Mouse (Mus musculus) heart, adult 2 months (tissue): ENCODE data around the gene Dennd6a. TPM values are rescaled to one million over a fixed set of nuclear protein-coding genes. Genes with fewer than 3 reads are reported as not detected.

Experiments
- DNase-seq, 2 experiments: peaks; one replicate each; pipeline ENCODE4 v3.0.0; 2021
- H3K27ac ChIP-seq: fragments of 200-600 bp; 2 replicates; pipeline ENCODE4 v1.8.1; 2022
- H3K27me3 ChIP-seq: fragments of 200-500 bp; 2 replicates; pipeline ENCODE4 v1.6.1; 2012; ENCODE audit warnings: mild to moderate bottlenecking, low read length, inconsistent platforms, mixed read lengths; ENCODE audit not compliant: control insufficient read depth, insufficient read depth
- H3K36me3 ChIP-seq: fragments of 200-500 bp; 2 replicates; pipeline ENCODE4 v1.6.1; 2012; ENCODE audit warnings: low read length, inconsistent platforms; ENCODE audit not compliant: control insufficient read depth, insufficient read depth
- H3K4me1 ChIP-seq: fragments of 200-500 bp; 2 replicates; pipeline ENCODE4 v1.6.1; 2011; ENCODE audit warnings: low read length; ENCODE audit not compliant: control insufficient read depth, insufficient read depth
- H3K4me3 ChIP-seq: fragments of 200-600 bp; 2 replicates; pipeline ENCODE4 v1.8.1; 2022
- H3K79me2 ChIP-seq: fragments of 200-500 bp; replicated peaks from 2 replicates; pipeline ENCODE4 v1.6.1; 2012; ENCODE audit warnings: mild to moderate bottlenecking, inconsistent platforms, low read length, moderate library complexity, mixed read lengths; ENCODE audit not compliant: control insufficient read depth, insufficient read depth
- H3K9ac ChIP-seq: fragments of 200-500 bp; 2 replicates; pipeline ENCODE4 v1.6.1; 2012; ENCODE audit warnings: low read depth, mild to moderate bottlenecking, control low read depth, inconsistent platforms, low read length, mixed read lengths
- CTCF ChIP-seq: fragments of 200-600 bp; IDR thresholded peaks from 2 replicates; pipeline ENCODE4 v1.8.1; 2022; ENCODE audit warnings: antibody characterized with exemption, mild to moderate bottlenecking, moderate library complexity
- EP300 ChIP-seq: fragments of 200-500 bp; IDR thresholded peaks from 2 replicates; pipeline ENCODE4 v1.6.1; 2011; ENCODE audit warnings: low read depth, low read length, control low read depth; ENCODE audit not compliant: insufficient read depth
- POLR2A ChIP-seq: fragments of 200-500 bp; IDR thresholded peaks from 2 replicates; pipeline ENCODE4 v1.6.1; 2011; ENCODE audit warnings: mild to moderate bottlenecking, low read depth, low read length, control low read depth; ENCODE audit not compliant: insufficient read depth
- WGBS: fragments of 180-500 bp; shearing (Covaris S2); methylation state at CpG from one replicate; pipeline ENCODE4 v1.1.7; 2018; 5-methylcytosine and 5-hydroxymethylcytosine counted together
- intact Hi-C: fragments of 180-260 bp; cut with DNase I; formaldehyde crosslinking; loops from one replicate; pipeline ENCODE4 v1.15.1; 2025
- polyA plus RNA-seq: library from polyadenylated mRNA; depleted of rRNA; stranded (reverse); fragments of >200 nt; gene quantifications from 2 replicates; pipeline ENCODE4 v1.2.3, GENCODE M21; 2012
- total RNA-seq, 2 experiments: library from RNA; stranded (reverse); gene quantifications; 2 replicates each; pipeline ENCODE4 v1.2.3; 2021

Dennd6a gene
- total and polyA plus RNA-seq, 3 experiments: 6.9 to 14.0 (median 13.4) TPM

DNA sequence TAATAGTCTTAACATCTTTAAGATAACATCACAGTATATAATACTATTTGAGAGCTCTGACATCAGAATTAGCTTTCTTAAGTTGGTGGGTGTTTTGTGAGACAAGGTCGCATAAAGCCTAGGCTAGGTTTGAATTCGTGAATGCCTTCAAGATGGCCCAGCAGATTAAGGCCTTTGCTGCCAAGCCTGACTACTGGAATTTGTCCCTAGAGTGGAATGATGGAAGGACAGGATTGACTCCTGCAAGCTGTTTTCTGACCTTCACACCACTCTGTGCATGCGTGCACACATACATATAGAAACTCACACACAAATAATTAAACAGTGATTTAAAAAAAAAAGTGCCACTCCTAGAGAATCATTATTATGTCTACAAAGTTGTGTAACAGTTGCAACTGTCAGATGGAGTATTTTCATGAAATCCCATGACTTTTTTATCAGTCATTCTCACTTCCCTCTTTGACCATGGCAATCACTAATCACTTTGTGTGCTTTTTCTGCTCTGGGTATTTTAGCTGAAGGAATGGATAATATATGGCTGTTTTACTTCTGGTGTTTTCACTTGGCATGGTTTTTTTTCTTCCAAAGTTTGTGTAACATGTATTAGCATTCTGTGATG is 69.5 kb downstream of the Dennd6a start:
- no peak for DNase-seq
- TF ChIP-seq POLR2A: no peak
- peak; percentile 15; the same call in 1 of the 2 replicates for TF ChIP-seq CTCF
- no peak for TF ChIP-seq EP300
- H3K79me2 ChIP-seq: peaks cover 3% of the 10 kb centered on the region; the same call in 1 of the 2 replicates
- no peak overlapping the region for H3K9ac ChIP-seq
- no peaks in the 10 kb centered on the region for H3K27me3 ChIP-seq
- intact Hi-C loops: no loop called here
- 31% methylated on average over 3 of the region's 3 CpGs for WGBS
- peaks cover 35% of the 10 kb centered on the region for H3K36me3 ChIP-seq
- H3K27ac ChIP-seq: no peak overlapping the region
- H3K4me1 ChIP-seq: peaks cover 8% of the 10 kb centered on the region
- no peak overlapping the region for H3K4me3 ChIP-seq

DNA sequence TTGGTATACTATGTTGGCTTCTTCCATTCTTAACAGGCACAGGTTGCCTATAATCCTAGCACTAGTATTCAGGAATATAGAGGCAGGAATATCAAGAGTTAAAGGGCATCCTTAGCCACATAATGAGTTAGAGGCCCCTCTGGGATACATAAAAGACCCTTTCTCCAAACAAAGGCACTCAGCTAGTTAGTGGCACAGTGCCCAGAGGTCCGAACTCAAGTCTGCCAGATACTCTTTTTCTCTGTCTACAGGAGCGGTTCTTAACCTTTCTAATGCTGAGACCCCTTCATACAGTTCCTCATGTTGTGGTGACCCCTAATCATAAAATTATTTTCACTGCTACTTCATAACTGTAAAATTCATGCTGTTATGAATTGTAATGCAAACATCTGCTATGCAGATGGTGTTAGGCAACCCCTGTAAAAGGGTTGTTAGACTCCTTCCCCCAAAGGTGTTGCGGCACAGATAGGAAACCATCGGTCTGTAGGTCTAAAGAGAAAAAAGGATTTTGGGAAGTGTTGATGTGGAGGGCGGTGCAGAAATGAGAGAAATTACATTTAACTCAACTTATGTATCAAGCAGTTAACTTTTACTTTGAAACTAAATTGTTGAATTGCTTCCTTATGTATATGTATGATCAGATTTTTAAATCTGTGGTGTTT is 72.5 kb downstream of the Dennd6a start:
- WGBS: 56% methylated on average over 5 of the region's 5 CpGs
- H3K36me3 ChIP-seq: peaks cover 26% of the 10 kb centered on the region

GRCm38 (mm10) chr14:26647811-26648210 is 74.2 kb downstream of the Dennd6a start:
- peaks cover 4% of the 10 kb centered on the region for H3K4me1 ChIP-seq
- H3K27me3 ChIP-seq: no peaks in the 10 kb centered on the region
- 0 out of 2 replicates have a peak overlapping the region, but pooled peaks have one; percentile 20 for H3K9ac ChIP-seq
- H3K79me2 ChIP-seq: peaks cover 3% of the 10 kb centered on the region; the same call in 1 of the 2 replicates
- DNase-seq: no peak
- intact Hi-C loops: no loop called here
- H3K4me3 ChIP-seq: no peak overlapping the region
- H3K27ac ChIP-seq: no peak overlapping the region
- WGBS: 50% methylated on average over 2 of the region's 2 CpGs
- peaks cover 26% of the 10 kb centered on the region for H3K36me3 ChIP-seq
- TF ChIP-seq POLR2A (no peak), EP300 (no peak), CTCF (no peak)

More for the DNA sequence above, 72.5 kb downstream of the Dennd6a start:
- H3K4me1 ChIP-seq: peaks cover 4% of the 10 kb centered on the region
- peaks cover 3% of the 10 kb centered on the region; the same call in 1 of the 2 replicates for H3K79me2 ChIP-seq
- DNase-seq: no peak
- H3K27me3 ChIP-seq: no peaks in the 10 kb centered on the region
- H3K27ac ChIP-seq: no peak overlapping the region
- no peak overlapping the region for H3K9ac ChIP-seq
- intact Hi-C loops: no loop called here
- no peak overlapping the region for H3K4me3 ChIP-seq
- TF ChIP-seq EP300: no peak

GRCm38 (mm10) chr14:26651901-26652300 is 78.2 kb downstream of the Dennd6a start:
- Histone ChIP-seq H3K9ac (no peak overlapping the region), H3K27me3 (no peaks in the 10 kb centered on the region), H3K79me2 (0 out of 2 replicates have a peak, but pooled peaks cover 1% of the 10 kb centered on the region), H3K27ac (no peak overlapping the region), H3K36me3 (peaks cover 15% of the 10 kb centered on the region), H3K4me3 (no peak overlapping the region), H3K4me1 (peaks cover 2% of the 10 kb centered on the region)
- TF ChIP-seq EP300 (no peak), CTCF (peak; percentile 64)
- no peak for DNase-seq
- intact Hi-C loops: no loop called here

- H3K27me3 ChIP-seq: no peaks in the 10 kb centered on the region
- TF ChIP-seq POLR2A (no peak), EP300 (no peak), CTCF (no peak)
- DNase-seq: no peak
- intact Hi-C loops: no loop called here
- no peak overlapping the region for H3K27ac ChIP-seq
- H3K79me2 ChIP-seq: no peaks in the 10 kb centered on the region
- H3K36me3 ChIP-seq: peaks cover 3% of the 10 kb centered on the region
- no peak overlapping the region for H3K9ac ChIP-seq
- no peak overlapping the region for H3K4me3 ChIP-seq
- no peaks in the 10 kb centered on the region for H3K4me1 ChIP-seq
These were observed 84.5 kb downstream of the Dennd6a start for GRCm38 (mm10) chr14:26658178-26658577.

DNA sequence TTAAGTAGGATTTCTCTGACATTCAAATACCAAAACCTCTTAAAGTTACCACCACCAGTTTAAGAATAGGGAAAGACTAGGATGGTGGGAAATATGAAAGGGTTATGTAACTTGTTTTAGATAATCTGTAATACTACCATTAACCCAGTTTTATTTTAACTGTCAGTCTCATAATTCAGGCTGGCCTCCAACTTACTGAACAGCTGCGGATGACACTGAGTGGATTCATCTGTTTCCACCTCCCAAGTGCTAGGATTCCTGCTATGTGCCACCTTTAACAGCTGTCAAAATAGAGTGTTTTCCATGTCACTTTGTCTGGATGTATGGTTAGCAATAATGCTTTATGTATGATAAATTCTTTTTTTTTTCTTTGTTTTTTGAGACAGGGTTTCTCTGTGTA is 86.6 kb downstream of the Dennd6a start:
- DNase-seq: no peak
- Histone ChIP-seq H3K9ac (no peak overlapping the region), H3K27ac (no peak overlapping the region), H3K4me3 (no peak overlapping the region), H3K27me3 (no peaks in the 10 kb centered on the region), H3K4me1 (no peaks in the 10 kb centered on the region), H3K79me2 (no peaks in the 10 kb centered on the region), H3K36me3 (peaks cover 3% of the 10 kb centered on the region)
- intact Hi-C loops: no loop called here
- TF ChIP-seq EP300 (no peak), CTCF (no peak), POLR2A (no peak)
- WGBS: 88% methylated on average over 1 of the region's 1 CpGs
